Mouse (Mus musculus) brown adipose tissue, adult 24 weeks (tissue): ENCODE measurements around the gene Vopp1. TPM values are rescaled to one million over a fixed set of nuclear protein-coding genes. Genes with fewer than 3 reads are reported as not detected.
A peak's percentile ranks its signal among the peaks of the same experiment; 100 is the strongest.

Experiments used
- H3K27ac ChIP-seq: fragments of 200-500 bp; replicated peaks from 2 replicates; pipeline ENCODE4 v1.5.1; 2012; ENCODE audit warnings: low read depth, mild to moderate bottlenecking, low read length
- H3K4me1 ChIP-seq: fragments of 200-500 bp; 2 replicates; pipeline ENCODE4 v1.6.1; 2012; ENCODE audit warnings: low read length, mixed read lengths; ENCODE audit not compliant: control insufficient read depth, insufficient read depth, insufficient read length
- H3K4me3 ChIP-seq: fragments of 200-500 bp; 2 replicates; pipeline ENCODE4 v1.5.1; 2012; ENCODE audit warnings: low read depth, mild to moderate bottlenecking, low read length, moderate library complexity; ENCODE audit not compliant: insufficient read depth
- polyA plus RNA-seq: library from polyadenylated mRNA; stranded (reverse); fragments of >200 nt; gene quantifications from 2 replicates; pipeline ENCODE4 v1.2.4, GENCODE M21; 2012; ENCODE audit not compliant: missing spikeins, insufficient read depth, insufficient read length

The Vopp1 gene
- polyA plus RNA-seq, 1 experiment = 3.6 TPM

- H3K27ac ChIP-seq = peak overlapping the region; percentile 22
- peaks cover 6% of the 10 kb centered on the region for H3K4me1 ChIP-seq
- no peak overlapping the region for H3K4me3 ChIP-seq
These were observed 131.8 kb downstream of the Vopp1 start for GRCm38 (mm10) chr6:57693116-57693515.

GRCm38 (mm10) chr6:57691467-57692261, 133.3 kb downstream of the Vopp1 start, which contains the start of gene Pyurf:
Pyurf (minus strand) TSS chr6:57692078.
- Histone ChIP-seq H3K27ac (peak within 1 kb of the TSS; percentile 90), H3K4me3 (peak within 1 kb of the TSS; percentile 83), H3K4me1 (peaks cover 6% of the 10 kb centered on the region)

- Histone ChIP-seq H3K27ac (no peak overlapping the region), H3K4me3 (no peak overlapping the region), H3K4me1 (no peaks in the 10 kb centered on the region; the same call in 1 of the 2 replicates)
These were observed 140.8 kb downstream of the Vopp1 start for GRCm38 (mm10) chr6:57684156-57684555.

Other genes with a start within 250 kb of the Vopp1 start
- gene Herc6, start 244.2 kb downstream of the Vopp1 start, polyA plus RNA-seq = 2.5 and 3.1 TPM in 2 replicates
- 55.3 and 70.3 TPM in 2 replicates for gene Pyurf, start 133.1 kb downstream of the Vopp1 start, polyA plus RNA-seq
- 13.5 and 13.6 TPM in 2 replicates for gene Lancl2, start 122.6 kb downstream of the Vopp1 start, polyA plus RNA-seq
- not detected in 2 replicates for gene Vmn1r21, start 25.2 kb upstream of the Vopp1 start, polyA plus RNA-seq
- gene Vmn1r22, start 82.9 kb upstream of the Vopp1 start, polyA plus RNA-seq = not detected in 2 replicates
- not detected in 2 replicates for gene Vmn1r23, start 101.7 kb upstream of the Vopp1 start, polyA plus RNA-seq
- not detected in 2 replicates for gene Vmn1r24, start 136.3 kb upstream of the Vopp1 start, polyA plus RNA-seq
- not detected in 2 replicates for gene Vmn1r25, start 155.7 kb upstream of the Vopp1 start, polyA plus RNA-seq
- not detected in 2 replicates for gene Vmn1r26, start 190.0 kb upstream of the Vopp1 start, polyA plus RNA-seq